Mouse (Mus musculus): ENCODE data around the gene Gm3558. TPM values are rescaled to one million over a fixed set of nuclear protein-coding genes. Genes with fewer than 3 reads are reported as not detected.
"Not testable (repeated sequence)": the region's sequence is repeated elsewhere in the genome, so short reads cannot be mapped to it uniquely, and the experiment has no call there.

Gm3558 gene
- under 1 TPM; 0.49 to 0.75 TPM for total RNA-seq (2021)
- long read RNA-seq, experiment 1, partial matches to known transcripts = 0 of 2 reads
- long read RNA-seq, experiment 1, other reads (novel, unspliced or antisense) = 2 of 2 reads
- long read RNA-seq, experiment 2 = 0 reads

- DNase-seq = not testable (repeated sequence)
These were observed at the start of gene Gm3558 for GRCm38 (mm10) chr14:7568382-7568781. Gm3558 (minus strand) TSS chr14:7568566.

- DNase-seq = not testable (repeated sequence)
These were observed 27.1 kb upstream of the Gm3558 start, which contains the start of gene Gm10338 for GRCm38 (mm10) chr14:7595492-7595891. Gm10338 (minus strand) TSS chr14:7595592.

- not testable (repeated sequence) for DNase-seq
These were observed 476 bp downstream of the Gm3558 start for GRCm38 (mm10) chr14:7567890-7568289.

- DNase-seq = not testable (repeated sequence)
These were observed 1.1 kb downstream of the Gm3558 start for GRCm38 (mm10) chr14:7567266-7567665.

Other genes with a start within 250 kb of the Gm3558 start
- gene Gm5797, start 236.2 kb downstream of the Gm3558 start, total RNA-seq (2021) = not detected
- gene Gm8374, start 203.4 kb downstream of the Gm3558 start, total RNA-seq (2021) = not detected
- not detected for gene Gm3755, start 117.6 kb downstream of the Gm3558 start, total RNA-seq (2021)
- gene Gm3752, start 84.8 kb downstream of the Gm3558 start, total RNA-seq (2021) = not detected
- not detected for gene Gm10338, start 27.0 kb upstream of the Gm3558 start, total RNA-seq (2021)
- gene Gm10128, start 75.4 kb upstream of the Gm3558 start, total RNA-seq (2021) = not detected
- not detected for gene Gm26661, start 223.0 kb upstream of the Gm3558 start, total RNA-seq (2021)
- 10 to 100 TPM in 1 of 2 experiments, 1 to 10 TPM in 1; 9.2 to 11.6 TPM for gene Flnb, start 249.4 kb upstream of the Gm3558 start, total RNA-seq (2021)

Measured in gastrocnemius, postnatal 25 days (tissue).